Mouse (Mus musculus): ENCODE results near the gene Hmgb1. TPM values are rescaled to one million over a fixed set of nuclear protein-coding genes. Genes with fewer than 3 reads are reported as not detected.

Gene Hmgb1
- polyA plus RNA-seq, 1 experiment from 2014 or later, result 439 TPM

GRCm38 (mm10) chr5:149219493-149219892, 35.2 kb upstream of the Hmgb1 start:
- Histone ChIP-seq H3K4me1 (ENCODE audit: insufficient read depth) (no peaks in the 10 kb centered on the region; the same call in 1 of the 2 replicates), H3K4me2 (ENCODE audit: low read depth, low read length) (no peak overlapping the region)
- 48% methylated on average over 3 of the region's 3 CpGs for WGBS (ENCODE audit: insufficient replicate concordance)

DNA sequence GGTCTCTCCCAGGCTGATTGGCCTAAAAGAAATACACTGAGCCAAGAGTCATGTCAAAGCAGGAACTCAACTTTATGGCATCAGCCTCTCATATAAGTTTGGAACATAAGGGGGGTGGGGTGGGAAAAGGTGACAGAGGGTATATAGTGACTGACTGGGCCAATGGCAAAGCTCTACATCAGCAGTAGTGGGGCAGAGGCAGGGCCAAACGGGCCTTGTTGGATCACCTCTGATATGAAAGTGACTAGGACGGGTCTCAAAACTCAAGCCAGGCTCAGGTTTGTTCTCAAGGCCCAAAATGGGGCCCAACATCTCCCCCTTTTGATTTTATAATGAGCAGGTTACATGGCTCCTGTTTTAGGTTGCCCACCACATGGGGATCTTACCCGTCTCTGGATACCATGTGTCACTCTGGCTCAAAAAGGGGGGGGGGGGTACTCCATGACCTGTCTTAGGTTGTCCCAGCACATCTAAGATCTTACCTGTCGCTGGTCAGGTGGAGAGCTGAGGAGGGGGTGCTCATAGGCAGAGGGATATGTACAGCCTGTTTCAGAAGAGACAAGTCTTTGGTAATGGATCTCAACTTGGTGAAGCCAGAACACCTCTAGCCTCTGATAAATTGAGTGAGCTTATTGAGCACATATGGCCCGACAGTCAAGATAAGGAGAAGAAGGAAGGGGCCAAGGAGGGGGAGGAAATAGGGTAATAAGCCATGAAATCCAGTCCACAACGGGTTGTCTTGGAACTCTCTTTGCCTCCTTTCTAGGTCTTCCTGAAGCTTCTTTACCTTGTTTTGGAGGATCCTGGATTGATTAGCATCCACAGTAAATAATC, 33.5 kb upstream of the Hmgb1 start:
- 68% methylated on average over 6 of the region's 6 CpGs for WGBS (ENCODE audit: insufficient replicate concordance)
- Histone ChIP-seq H3K4me3 (ENCODE audit: low read depth, low read length) (no peak overlapping the region), H3K36me3 (replicated peaks; ENCODE audit: insufficient read depth, low read length) (peaks cover 40% of the 10 kb centered on the region), H3K27me3 (ENCODE audit: insufficient read depth, low read length) (no peaks in the 10 kb centered on the region), H3K9me3 (ENCODE audit: low read length) (no peaks in the 10 kb centered on the region), H3K27ac (ENCODE audit: low read depth) (no peak overlapping the region), H3K4me1 (ENCODE audit: insufficient read depth) (no peaks in the 10 kb centered on the region; the same call in 1 of the 2 replicates), H3K4me2 (ENCODE audit: low read depth, low read length) (no peak overlapping the region), H3K9ac (replicated peaks) (no peak overlapping the region)
- ATAC-seq, result no peak
- DNase-seq, result no peak
- TF ChIP-seq EP300 (IDR thresholded peaks at IDR 0.05; ENCODE audit: low read depth), result no peak
- TF ChIP-seq CTCF (IDR thresholded peaks at IDR 0.05; ENCODE audit: low read depth), result no peak

More at GRCm38 (mm10) chr5:149219493-149219892, 35.2 kb upstream of the Hmgb1 start:
- H3K27me3 ChIP-seq (ENCODE audit: insufficient read depth, low read length), result no peaks in the 10 kb centered on the region
- no peaks in the 10 kb centered on the region for H3K9me3 ChIP-seq (ENCODE audit: low read length)
- TF ChIP-seq CTCF (IDR thresholded peaks at IDR 0.05; ENCODE audit: low read depth) (no peak), EP300 (IDR thresholded peaks at IDR 0.05; ENCODE audit: low read depth) (peak; percentile 66)
- H3K9ac ChIP-seq (replicated peaks), result no peak overlapping the region
- no peak overlapping the region for H3K4me3 ChIP-seq (ENCODE audit: low read depth, low read length)
- no peak overlapping the region for H3K27ac ChIP-seq (ENCODE audit: low read depth)
- ATAC-seq, result 0 out of 2 replicates have a peak, but pooled peaks have one; percentile 27
- DNase-seq, result no peak
- peaks cover 22% of the 10 kb centered on the region for H3K36me3 ChIP-seq (replicated peaks; ENCODE audit: insufficient read depth, low read length)

DNA sequence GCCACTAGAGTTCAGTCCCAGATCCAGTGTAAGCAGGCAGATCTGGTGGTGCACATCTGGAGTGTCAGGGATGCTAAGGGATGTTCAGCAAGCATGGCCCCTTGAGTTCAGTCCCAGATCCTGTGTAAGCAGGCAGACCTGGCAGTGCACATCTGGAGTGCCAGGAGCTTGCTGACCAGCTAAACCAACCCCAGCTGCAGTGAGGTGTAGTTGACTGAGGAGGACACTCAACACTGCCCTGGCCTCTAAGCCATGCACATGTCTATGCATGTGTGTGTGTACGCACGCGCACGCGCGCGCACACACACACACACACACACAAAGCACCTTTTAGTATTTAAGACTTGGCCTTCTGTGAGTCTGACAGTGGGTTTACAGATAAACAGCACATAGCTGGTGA, 31.3 kb upstream of the Hmgb1 start:
- Histone ChIP-seq H3K4me2 (ENCODE audit: low read depth, low read length) (no peak overlapping the region), H3K9me3 (ENCODE audit: low read length) (no peaks in the 10 kb centered on the region), H3K4me3 (ENCODE audit: low read depth, low read length) (no peak overlapping the region), H3K27ac (ENCODE audit: low read depth) (no peak overlapping the region), H3K36me3 (replicated peaks; ENCODE audit: insufficient read depth, low read length) (peaks cover 58% of the 10 kb centered on the region), H3K4me1 (ENCODE audit: insufficient read depth) (no peaks in the 10 kb centered on the region), H3K27me3 (ENCODE audit: insufficient read depth, low read length) (no peaks in the 10 kb centered on the region), H3K9ac (replicated peaks) (no peak overlapping the region)
- DNase-seq (no peak), ATAC-seq (no peak)
- TF ChIP-seq CTCF (IDR thresholded peaks at IDR 0.05; ENCODE audit: low read depth) (no peak), EP300 (IDR thresholded peaks at IDR 0.05; ENCODE audit: low read depth) (no peak)
- 98% methylated on average over 7 of the region's 7 CpGs for WGBS (ENCODE audit: insufficient replicate concordance)

GRCm38 (mm10) chr5:149212806-149213205, 28.5 kb upstream of the Hmgb1 start:
- DNase-seq, result no peak
- Histone ChIP-seq H3K9me3 (ENCODE audit: low read length) (no peaks in the 10 kb centered on the region), H3K4me3 (ENCODE audit: low read depth, low read length) (no peak overlapping the region), H3K4me2 (ENCODE audit: low read depth, low read length) (no peak overlapping the region), H3K4me1 (ENCODE audit: insufficient read depth) (no peaks in the 10 kb centered on the region), H3K36me3 (replicated peaks; ENCODE audit: insufficient read depth, low read length) (peaks cover 75% of the 10 kb centered on the region), H3K27ac (ENCODE audit: low read depth) (no peak overlapping the region), H3K9ac (replicated peaks) (no peak overlapping the region), H3K27me3 (ENCODE audit: insufficient read depth, low read length) (no peaks in the 10 kb centered on the region)
- ATAC-seq, result no peak
- 87% methylated on average over 4 of the region's 4 CpGs for WGBS (ENCODE audit: insufficient replicate concordance)
- TF ChIP-seq CTCF (IDR thresholded peaks at IDR 0.05; ENCODE audit: low read depth), result no peak
- TF ChIP-seq EP300 (IDR thresholded peaks at IDR 0.05; ENCODE audit: low read depth), result no peak

- TF ChIP-seq CTCF (IDR thresholded peaks at IDR 0.05; ENCODE audit: low read depth) (no peak), EP300 (IDR thresholded peaks at IDR 0.05; ENCODE audit: low read depth) (no peak)
- ATAC-seq (no peak), DNase-seq (no peak)
- H3K9me3 ChIP-seq (ENCODE audit: low read length), result no peaks in the 10 kb centered on the region
- H3K4me2 ChIP-seq (ENCODE audit: low read depth, low read length), result no peak overlapping the region
- H3K4me1 ChIP-seq (ENCODE audit: insufficient read depth), result no peaks in the 10 kb centered on the region
- WGBS (ENCODE audit: insufficient replicate concordance), result 88% methylated on average over 4 of the region's 4 CpGs
- no peaks in the 10 kb centered on the region for H3K27me3 ChIP-seq (ENCODE audit: insufficient read depth, low read length)
- H3K4me3 ChIP-seq (ENCODE audit: low read depth, low read length), result no peak overlapping the region
- H3K27ac ChIP-seq (ENCODE audit: low read depth), result no peak overlapping the region
- peaks cover 80% of the 10 kb centered on the region for H3K36me3 ChIP-seq (replicated peaks; ENCODE audit: insufficient read depth, low read length)
- no peak overlapping the region for H3K9ac ChIP-seq (replicated peaks)
Measured at GRCm38 (mm10) chr5:149211041-149211440, 26.8 kb upstream of the Hmgb1 start.

DNA sequence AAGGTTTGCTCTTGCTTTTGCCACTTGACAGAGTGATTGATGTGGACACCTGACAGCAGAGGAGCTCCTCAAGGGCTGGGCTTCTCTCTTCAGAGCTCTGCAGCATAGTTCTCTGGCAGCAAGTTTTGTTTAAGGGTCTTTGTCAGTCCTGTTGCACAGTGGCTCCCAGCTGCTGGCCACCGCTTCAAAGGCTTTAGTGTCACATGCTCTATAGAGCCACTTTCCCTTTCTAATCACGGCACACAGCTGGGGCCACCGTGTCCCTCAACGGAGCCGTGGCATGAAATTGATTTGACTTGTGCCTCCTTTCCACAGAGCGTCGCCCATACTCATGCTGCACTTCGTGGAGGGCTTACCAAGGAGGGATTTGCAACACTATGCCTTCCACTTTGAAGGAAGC, 25.0 kb upstream of the Hmgb1 start:
- no peaks in the 10 kb centered on the region for H3K4me1 ChIP-seq (ENCODE audit: insufficient read depth)
- H3K36me3 ChIP-seq (replicated peaks; ENCODE audit: insufficient read depth, low read length), result peaks cover 76% of the 10 kb centered on the region
- WGBS (ENCODE audit: insufficient replicate concordance), result 86% methylated on average over 8 of the region's 8 CpGs
- H3K9me3 ChIP-seq (ENCODE audit: low read length), result no peaks in the 10 kb centered on the region
- H3K27me3 ChIP-seq (ENCODE audit: insufficient read depth, low read length), result no peaks in the 10 kb centered on the region
- H3K4me3 ChIP-seq (ENCODE audit: low read depth, low read length), result no peak overlapping the region
- TF ChIP-seq CTCF (IDR thresholded peaks at IDR 0.05; ENCODE audit: low read depth), result no peak
- no peak for TF ChIP-seq EP300 (IDR thresholded peaks at IDR 0.05; ENCODE audit: low read depth)
- no peak overlapping the region for H3K9ac ChIP-seq (replicated peaks)
- H3K4me2 ChIP-seq (ENCODE audit: low read depth, low read length), result no peak overlapping the region
- no peak overlapping the region for H3K27ac ChIP-seq (ENCODE audit: low read depth)
- ATAC-seq (no peak), DNase-seq (no peak)

Measured in liver, postnatal 0 days (tissue).